Mouse (Mus musculus) ES-E14 (cell line): ENCODE results near the gene Atpaf1. TPM values are rescaled to one million over a fixed set of nuclear protein-coding genes. Genes with fewer than 3 reads are reported as not detected.

Source experiments
- DNase-seq: peaks from one replicate; pipeline ENCODE4 v3.0.0-alpha.2; 2013; ENCODE audit warnings: low read depth, low spot score
- H3K27ac ChIP-seq: 2 replicates; pipeline ENCODE4 v1.5.1; 2012; ENCODE audit warnings: low read depth, mild to moderate bottlenecking, low read length, moderate library complexity, mixed read lengths; ENCODE audit not compliant: poor library complexity, insufficient read depth, severe bottlenecking
- H3K36me3 ChIP-seq: 2 replicates; pipeline ENCODE4 v1.6.1; 2012; ENCODE audit warnings: mild to moderate bottlenecking, low read length, moderate library complexity, mixed read lengths; ENCODE audit not compliant: control insufficient read depth, poor library complexity, insufficient read depth, severe bottlenecking
- H3K4me1 ChIP-seq, 2 experiments: fragments of 150-350 bp in 1 of 2; sonication (generic) in 1 of 2; 2 replicates each; pipeline ENCODE4 v1.6.1; 2012; ENCODE audit warnings: low read length in 2 of 2, mild to moderate bottlenecking in 1 of 2, mixed read lengths in 1 of 2; ENCODE audit not compliant: control insufficient read depth in 2 of 2, insufficient read depth in 2 of 2, poor library complexity in 1 of 2
- H3K4me3 ChIP-seq, 2 experiments: fragments of 150-350 bp in 1 of 2; sonication (generic) in 1 of 2; 2 replicates each; pipeline ENCODE4 v1.5.1; 2012; ENCODE audit warnings: low read length in 2 of 2, low read depth in 1 of 2, mild to moderate bottlenecking in 1 of 2, mixed read lengths in 1 of 2; ENCODE audit not compliant: insufficient read depth in 1 of 2, poor library complexity in 1 of 2, severe bottlenecking in 1 of 2
- H3K9ac ChIP-seq: 2 replicates; pipeline ENCODE4 v1.6.1; 2012; ENCODE audit warnings: low read depth, mild to moderate bottlenecking, low read length, mixed read lengths; ENCODE audit not compliant: poor library complexity, insufficient read depth, severe bottlenecking
- H3K9me3 ChIP-seq: fragments of 150-350 bp; sonication (generic); 2 replicates; pipeline ENCODE4 v1.6.1; 2012; ENCODE audit warnings: low read depth, mild to moderate bottlenecking, low read length; ENCODE audit not compliant: control insufficient read depth, insufficient read depth
- CHD2 ChIP-seq: IDR thresholded peaks from 2 replicates; pipeline ENCODE4 v1.6.1; 2014; ENCODE audit warnings: mild to moderate bottlenecking, low read depth, low read length, inconsistent platforms
- HCFC1 ChIP-seq: IDR thresholded peaks from 2 replicates; pipeline ENCODE4 v1.6.1; 2012; ENCODE audit warnings: low read length, inconsistent platforms, borderline replicate concordance; ENCODE audit not compliant: insufficient read depth
- MAFK ChIP-seq: IDR thresholded peaks from 2 replicates; pipeline ENCODE4 v1.6.1; 2014; ENCODE audit warnings: mild to moderate bottlenecking, low read depth, low read length, inconsistent platforms; ENCODE audit not compliant: insufficient read depth
- ZC3H11A ChIP-seq: IDR thresholded peaks from 2 replicates; pipeline ENCODE4 v1.6.1; 2012; ENCODE audit warnings: low read depth, mild to moderate bottlenecking, inconsistent platforms, low read length, borderline replicate concordance
- ZNF384 ChIP-seq: IDR thresholded peaks from 2 replicates; pipeline ENCODE4 v1.6.1; 2012; ENCODE audit warnings: low read depth, low read length, inconsistent platforms
- in situ Hi-C, 2 experiments: fragments of 600-800 bp; cut with MboI; formaldehyde crosslinking; loops; one replicate each; pipeline ENCODE4 v1.15.1; 2025; ENCODE audit warnings: low sequenced_read_pairs in 2 of 2, inconsistent platforms in 1 of 2; ENCODE audit not compliant: unreplicated experiment in 2 of 2
- total RNA-seq: library from RNA; depleted of rRNA; stranded (reverse); fragments of 300-350 nt; gene quantifications from 2 replicates; pipeline ENCODE4 v1.2.3, GENCODE M21; 2012

The Atpaf1 gene
- total RNA-seq, 1 experiment, result 22.1 TPM

- Histone ChIP-seq H3K4me1 (no peaks in the 10 kb centered on the region), H3K36me3 (no peaks in the 10 kb centered on the region), H3K9me3 (no peaks in the 10 kb centered on the region), H3K4me3 (no peak overlapping the region), H3K27ac (no peak overlapping the region), H3K9ac (no peak overlapping the region)
- no peak for DNase-seq
- in situ Hi-C loops, result no loop called here
- no peak for TF ChIP-seq ZNF384
- no peak for TF ChIP-seq MAFK
- no peak for TF ChIP-seq ZC3H11A
- no peak for TF ChIP-seq HCFC1
- TF ChIP-seq CHD2, result no peak
Observed at GRCm38 (mm10) chr4:115767647-115768467, 16.8 kb upstream of the Atpaf1 start.

GRCm38 (mm10) chr4:115775056-115775455 is 9.6 kb upstream of the Atpaf1 start:
- 0 out of 2 replicates have a peak, but pooled peaks cover 2% of the 10 kb centered on the region for H3K36me3 ChIP-seq
- no peaks in the 10 kb centered on the region for H3K4me1 ChIP-seq
- no peak overlapping the region for H3K27ac ChIP-seq
- DNase-seq, result no peak
- in situ Hi-C loops, result no loop called here
- no peak for TF ChIP-seq MAFK
- no peak for TF ChIP-seq HCFC1
- no peak overlapping the region for H3K9ac ChIP-seq
- H3K4me3 ChIP-seq, result no peak overlapping the region
- H3K9me3 ChIP-seq, result no peaks in the 10 kb centered on the region

- H3K9me3 ChIP-seq, result no peaks in the 10 kb centered on the region
- no peaks in the 10 kb centered on the region for H3K4me1 ChIP-seq
- DNase-seq, result no peak
- no peak overlapping the region for H3K9ac ChIP-seq
- no peak overlapping the region for H3K4me3 ChIP-seq
- TF ChIP-seq HCFC1 (no peak), CHD2 (no peak), ZC3H11A (no peak), ZNF384 (no peak), MAFK (no peak)
- H3K27ac ChIP-seq, result no peak overlapping the region
- in situ Hi-C loops, result no loop called here
- H3K36me3 ChIP-seq, result 0 out of 2 replicates have a peak, but pooled peaks cover 2% of the 10 kb centered on the region
Observed at GRCm38 (mm10) chr4:115777627-115778026, 7.0 kb upstream of the Atpaf1 start.

GRCm38 (mm10) chr4:115780269-115780668 is 4.3 kb upstream of the Atpaf1 start:
- Histone ChIP-seq H3K4me1 (peaks cover 0 to 3% of the 10 kb centered on the region in 2 experiments; a peak in 1 of 4 replicates), H3K9ac (no peak overlapping the region), H3K9me3 (no peaks in the 10 kb centered on the region), H3K4me3 (no peak overlapping the region), H3K27ac (no peak overlapping the region), H3K36me3 (0 out of 2 replicates have a peak, but pooled peaks cover 2% of the 10 kb centered on the region)
- TF ChIP-seq ZNF384, result no peak
- TF ChIP-seq CHD2, result no peak
- no peak for TF ChIP-seq HCFC1
- TF ChIP-seq MAFK, result no peak
- no peak for TF ChIP-seq ZC3H11A
- DNase-seq, result no peak
- in situ Hi-C loops, result no loop called here

GRCm38 (mm10) chr4:115780918-115781317 is 3.7 kb upstream of the Atpaf1 start, which contains the start of gene Tex38:
Gene Tex38 (minus strand): TSS chr4:115781018.
- no peak within 1 kb of the TSS for H3K4me3 ChIP-seq
- no peaks in the 10 kb centered on the region for H3K9me3 ChIP-seq
- no peak for DNase-seq
- H3K4me1 ChIP-seq, result peaks cover 0 to 5% of the 10 kb centered on the region in 2 experiments; a peak in 2 of 4 replicates
- TF ChIP-seq CHD2, result no peak
- no peak for TF ChIP-seq HCFC1
- TF ChIP-seq ZNF384, result no peak
- no peak for TF ChIP-seq ZC3H11A
- in situ Hi-C loops, result no loop called here
- no peak within 1 kb of the TSS for H3K9ac ChIP-seq
- 0 out of 2 replicates have a peak, but pooled peaks cover 2% of the 10 kb centered on the region for H3K36me3 ChIP-seq
- no peak within 1 kb of the TSS for H3K27ac ChIP-seq
